Mouse (Mus musculus): Measurements from ENCODE around the gene Fam131a. TPM values are rescaled to one million over a fixed set of nuclear protein-coding genes. Genes with fewer than 3 reads are reported as not detected.

Gene Fam131a
- polyA plus RNA-seq, 1 experiment from 2014 or later, result 54.4 TPM

- 9% methylated on average over 14 of the region's 14 CpGs for WGBS
- Histone ChIP-seq H3K4me3 (peak overlapping the region; percentile 87), H3K9ac (replicated peaks) (peak overlapping the region; percentile 80), H3K27ac (replicated peaks) (peak overlapping the region; percentile 89; the same call in 1 of the 2 replicates), H3K36me3 (peaks cover 35% of the 10 kb centered on the region), H3K9me3 (no peaks in the 10 kb centered on the region), H3K27me3 (no peaks in the 10 kb centered on the region), H3K4me2 (replicated peaks) (peak overlapping the region; percentile 59), H3K4me1 (peaks cover 29% of the 10 kb centered on the region)
- no peak for ATAC-seq (replicated peaks)
These were observed 19.2 kb upstream of the Fam131a start for GRCm38 (mm10) chr16:20673706-20674303.

GRCm38 (mm10) chr16:20675213-20675612 is 17.8 kb upstream of the Fam131a start:
- Histone ChIP-seq H3K9ac (replicated peaks) (no peak overlapping the region), H3K36me3 (peaks cover 47% of the 10 kb centered on the region), H3K27ac (replicated peaks) (no peak overlapping the region), H3K9me3 (no peaks in the 10 kb centered on the region), H3K4me2 (replicated peaks) (no peak overlapping the region), H3K27me3 (no peaks in the 10 kb centered on the region), H3K4me1 (peaks cover 29% of the 10 kb centered on the region), H3K4me3 (no peak overlapping the region)
- 89% methylated on average over 6 of the region's 6 CpGs for WGBS
- no peak for ATAC-seq (replicated peaks)

GRCm38 (mm10) chr16:20676702-20677101 is 16.3 kb upstream of the Fam131a start:
- ATAC-seq (replicated peaks), result no peak
- 83% methylated on average over 4 of the region's 4 CpGs for WGBS
- Histone ChIP-seq H3K4me1 (peaks cover 27% of the 10 kb centered on the region), H3K9me3 (no peaks in the 10 kb centered on the region), H3K27me3 (no peaks in the 10 kb centered on the region), H3K36me3 (peaks cover 62% of the 10 kb centered on the region), H3K4me3 (no peak overlapping the region), H3K9ac (replicated peaks) (no peak overlapping the region), H3K27ac (replicated peaks) (no peak overlapping the region), H3K4me2 (replicated peaks) (no peak overlapping the region)

GRCm38 (mm10) chr16:20677380-20677779 is 15.7 kb upstream of the Fam131a start:
- WGBS, result 90% methylated on average over 5 of the region's 5 CpGs
- Histone ChIP-seq H3K9me3 (no peaks in the 10 kb centered on the region), H3K27me3 (no peaks in the 10 kb centered on the region), H3K4me3 (no peak overlapping the region), H3K9ac (replicated peaks) (no peak overlapping the region), H3K27ac (replicated peaks) (no peak overlapping the region), H3K36me3 (peaks cover 69% of the 10 kb centered on the region), H3K4me2 (replicated peaks) (no peak overlapping the region), H3K4me1 (peaks cover 21% of the 10 kb centered on the region)
- no peak for ATAC-seq (replicated peaks)

- H3K9ac ChIP-seq (replicated peaks), result no peak overlapping the region
- H3K27me3 ChIP-seq, result no peaks in the 10 kb centered on the region
- no peaks in the 10 kb centered on the region for H3K9me3 ChIP-seq
- peaks cover 76% of the 10 kb centered on the region for H3K36me3 ChIP-seq
- H3K4me1 ChIP-seq, result peaks cover 21% of the 10 kb centered on the region
- 68% methylated on average over 10 of the region's 10 CpGs for WGBS
- ATAC-seq (replicated peaks), result no peak
- no peak overlapping the region for H3K4me3 ChIP-seq
- no peak overlapping the region for H3K27ac ChIP-seq (replicated peaks)
- H3K4me2 ChIP-seq (replicated peaks), result no peak overlapping the region
These were observed 14.9 kb upstream of the Fam131a start for GRCm38 (mm10) chr16:20677974-20678675.

- Histone ChIP-seq H3K4me1 (peaks cover 28% of the 10 kb centered on the region), H3K4me2 (replicated peaks) (no peak overlapping the region), H3K4me3 (no peak overlapping the region), H3K36me3 (peaks cover 56% of the 10 kb centered on the region), H3K9me3 (no peaks in the 10 kb centered on the region), H3K27me3 (no peaks in the 10 kb centered on the region), H3K27ac (replicated peaks) (no peak overlapping the region), H3K9ac (replicated peaks) (no peak overlapping the region)
- 91% methylated on average over 3 of the region's 3 CpGs for WGBS
- no peak for ATAC-seq (replicated peaks)
These were observed 2.3 kb upstream of the Fam131a start for GRCm38 (mm10) chr16:20690774-20691173.

- Histone ChIP-seq H3K27ac (replicated peaks) (peak overlapping the region; percentile 97; the same call in 1 of the 2 replicates), H3K4me1 (peaks cover 36% of the 10 kb centered on the region), H3K4me3 (no peak overlapping the region), H3K36me3 (peaks cover 48% of the 10 kb centered on the region), H3K9me3 (no peaks in the 10 kb centered on the region), H3K4me2 (replicated peaks) (no peak overlapping the region), H3K9ac (replicated peaks) (no peak overlapping the region), H3K27me3 (no peaks in the 10 kb centered on the region)
- WGBS, result 71% methylated on average over 1 of the region's 1 CpGs
- ATAC-seq (replicated peaks), result no peak
These were observed 1.4 kb upstream of the Fam131a start for GRCm38 (mm10) chr16:20691617-20692016.

- Histone ChIP-seq H3K4me1 (peaks cover 38% of the 10 kb centered on the region), H3K27me3 (no peaks in the 10 kb centered on the region), H3K4me3 (peak overlapping the region; percentile 74; the same call in 1 of the 2 replicates), H3K9me3 (no peaks in the 10 kb centered on the region), H3K4me2 (replicated peaks) (peak overlapping the region; percentile 69; the same call in 1 of the 2 replicates), H3K36me3 (peaks cover 40% of the 10 kb centered on the region), H3K9ac (replicated peaks) (no peak overlapping the region), H3K27ac (replicated peaks) (peak overlapping the region; percentile 97)
- ATAC-seq (replicated peaks), result no peak
- 43% methylated on average over 15 of the region's 16 CpGs for WGBS
These were observed 638 bp upstream of the Fam131a start for GRCm38 (mm10) chr16:20692241-20692965.

GRCm38 (mm10) chr16:20694781-20695180 is 1.7 kb downstream of the Fam131a start:
- H3K4me2 ChIP-seq (replicated peaks), result peak overlapping the region; percentile 84
- no peak for ATAC-seq (replicated peaks)
- WGBS, result 57% methylated on average over 8 of the region's 8 CpGs
- H3K4me1 ChIP-seq, result peaks cover 38% of the 10 kb centered on the region
- peak overlapping the region; percentile 48 for H3K4me3 ChIP-seq
- H3K9me3 ChIP-seq, result no peaks in the 10 kb centered on the region
- H3K36me3 ChIP-seq, result peaks cover 27% of the 10 kb centered on the region
- H3K27me3 ChIP-seq, result no peaks in the 10 kb centered on the region
- peak overlapping the region; percentile 59; the same call in 1 of the 2 replicates for H3K9ac ChIP-seq (replicated peaks)
- peak overlapping the region; percentile 97 for H3K27ac ChIP-seq (replicated peaks)

- Histone ChIP-seq H3K4me3 (peak overlapping the region; percentile 48), H3K9ac (replicated peaks) (peak overlapping the region; percentile 59), H3K27me3 (no peaks in the 10 kb centered on the region), H3K4me2 (replicated peaks) (peak overlapping the region; percentile 84), H3K9me3 (no peaks in the 10 kb centered on the region), H3K27ac (replicated peaks) (peak overlapping the region; percentile 97), H3K36me3 (peaks cover 23% of the 10 kb centered on the region), H3K4me1 (peaks cover 38% of the 10 kb centered on the region)
- WGBS, result 1% methylated on average over 46 of the region's 46 CpGs
- peak; percentile 84 for ATAC-seq (replicated peaks)
These were observed 2.7 kb downstream of the Fam131a start for GRCm38 (mm10) chr16:20695622-20696323.

- no peak overlapping the region for H3K4me2 ChIP-seq (replicated peaks)
- no peak for ATAC-seq (replicated peaks)
- H3K9ac ChIP-seq (replicated peaks), result no peak overlapping the region
- H3K27ac ChIP-seq (replicated peaks), result no peak overlapping the region
- H3K4me1 ChIP-seq, result peaks cover 38% of the 10 kb centered on the region
- no peaks in the 10 kb centered on the region for H3K9me3 ChIP-seq
- H3K27me3 ChIP-seq, result no peaks in the 10 kb centered on the region
- H3K4me3 ChIP-seq, result no peak overlapping the region
- 78% methylated on average over 5 of the region's 5 CpGs for WGBS
- H3K36me3 ChIP-seq, result peaks cover 31% of the 10 kb centered on the region
These were observed 6.2 kb downstream of the Fam131a start for GRCm38 (mm10) chr16:20699266-20699665.
